Mouse (Mus musculus): ENCODE results near the gene Lrrc2.

Gene Lrrc2

GRCm38 (mm10) chr9:110947261-110947661, 4.1 kb upstream of the Lrrc2 start:
- DNase-seq (ENCODE audit: low read depth, low spot score): no peak

- DNase-seq (ENCODE audit: low read depth, low spot score): no peak
These were observed 3.4 kb upstream of the Lrrc2 start for GRCm38 (mm10) chr9:110947900-110948299.

GRCm38 (mm10) chr9:110948813-110949310, 2.5 kb upstream of the Lrrc2 start:
- DNase-seq (ENCODE audit: low read depth, low spot score): no peak

- DNase-seq (ENCODE audit: low read depth, low spot score): no peak
These were observed 1.2 kb upstream of the Lrrc2 start for GRCm38 (mm10) chr9:110950109-110950508.

GRCm38 (mm10) chr9:110951866-110952265, 521 bp downstream of the Lrrc2 start:
- DNase-seq (ENCODE audit: low read depth, low spot score): no peak

- DNase-seq (ENCODE audit: low read depth, low spot score): no peak
These were observed 1.1 kb downstream of the Lrrc2 start for GRCm38 (mm10) chr9:110952398-110952797.

GRCm38 (mm10) chr9:110952931-110953549, 1.7 kb downstream of the Lrrc2 start:
- no peak for DNase-seq (ENCODE audit: low read depth, low spot score)

- peak; percentile 57 for DNase-seq (ENCODE audit: low read depth, low spot score)
These were observed 2.5 kb downstream of the Lrrc2 start for GRCm38 (mm10) chr9:110953550-110954461.

GRCm38 (mm10) chr9:110954681-110955445, 3.5 kb downstream of the Lrrc2 start:
- DNase-seq (ENCODE audit: low read depth, low spot score): no peak

- DNase-seq (ENCODE audit: low read depth, low spot score): no peak
These were observed 4.6 kb downstream of the Lrrc2 start for GRCm38 (mm10) chr9:110955962-110956361.

- no peak for DNase-seq (ENCODE audit: low read depth, low spot score)
These were observed 8.3 kb downstream of the Lrrc2 start for GRCm38 (mm10) chr9:110959669-110960068.

- no peak for DNase-seq (ENCODE audit: low read depth, low spot score)
These were observed 9.1 kb downstream of the Lrrc2 start for GRCm38 (mm10) chr9:110960230-110961149.

GRCm38 (mm10) chr9:110961386-110961785, 10.0 kb downstream of the Lrrc2 start:
- no peak for DNase-seq (ENCODE audit: low read depth, low spot score)

GRCm38 (mm10) chr9:110963566-110964115, 12.3 kb downstream of the Lrrc2 start:
- no peak for DNase-seq (ENCODE audit: low read depth, low spot score)

- peak; percentile 16 for DNase-seq (ENCODE audit: low read depth, low spot score)
These were observed 13.9 kb downstream of the Lrrc2 start for GRCm38 (mm10) chr9:110965062-110965909.

GRCm38 (mm10) chr9:110965910-110966231, 14.5 kb downstream of the Lrrc2 start:
- no peak for DNase-seq (ENCODE audit: low read depth, low spot score)

- DNase-seq (ENCODE audit: low read depth, low spot score): no peak
These were observed 28.1 kb downstream of the Lrrc2 start for GRCm38 (mm10) chr9:110979411-110979810.

- no peak for DNase-seq (ENCODE audit: low read depth, low spot score)
These were observed 31.0 kb downstream of the Lrrc2 start for GRCm38 (mm10) chr9:110982351-110982750.

- DNase-seq (ENCODE audit: low read depth, low spot score): no peak
These were observed 32.8 kb downstream of the Lrrc2 start for GRCm38 (mm10) chr9:110984096-110984495.

GRCm38 (mm10) chr9:110985541-110985940, 34.2 kb downstream of the Lrrc2 start:
- DNase-seq (ENCODE audit: low read depth, low spot score): no peak

Measured in CD4-positive helper T cell, adult 2 months (primary cell).